Mouse (Mus musculus) neutrophil, adult 5-6 weeks (primary cell): ENCODE data around the gene Tpx2. TPM values are rescaled to one million over a fixed set of nuclear protein-coding genes. Genes with fewer than 3 reads are reported as not detected.

ENCODE experiments used
- ATAC-seq: fragments of 151-379, 151-347 bp; 2 replicates; pipeline ENCODE4 v1.8.0; 2017; ENCODE audit warnings: mild to moderate bottlenecking, moderate TSS enrichment; ENCODE audit not compliant: insufficient number of reproducible peaks, poor library complexity, low FRiP score, severe bottlenecking; ENCODE audit errors: extremely low read depth
- total RNA-seq: library from RNA; stranded (forward); fragments of 200-1000 nt; gene quantifications from 2 replicates; pipeline ENCODE4 v1.2.3, GENCODE M21; 2017

Gene Tpx2
- total RNA-seq, 1 experiment from 2014 or later: 0.70 TPM

- no peak for ATAC-seq
These were observed 81.2 kb downstream of the Tpx2 start for GRCm38 (mm10) chr2:152928988-152929370.

GRCm38 (mm10) chr2:152930276-152930675 lies 82.5 kb downstream of the Tpx2 start:
- ATAC-seq: no peak

GRCm38 (mm10) chr2:152931456-152932160 lies 83.8 kb downstream of the Tpx2 start:
- no peak for ATAC-seq

- ATAC-seq: no peak
These were observed 85.3 kb downstream of the Tpx2 start, which contains the start of gene Foxs1 for GRCm38 (mm10) chr2:152933048-152933447. TSS of gene Foxs1 (minus strand) at chr2:152933208.

- no peak for ATAC-seq
These were observed 85.8 kb downstream of the Tpx2 start for GRCm38 (mm10) chr2:152933614-152934013.

GRCm38 (mm10) chr2:152939846-152940245 lies 92.1 kb downstream of the Tpx2 start:
- ATAC-seq: peak; percentile 17; the same call in 1 of the 2 replicates

- no peak for ATAC-seq
These were observed 93.3 kb downstream of the Tpx2 start for GRCm38 (mm10) chr2:152941106-152941505.

GRCm38 (mm10) chr2:152941776-152942175 lies 94.0 kb downstream of the Tpx2 start:
- no peak for ATAC-seq

GRCm38 (mm10) chr2:152942898-152943515 lies 95.2 kb downstream of the Tpx2 start:
- ATAC-seq: no peak

- ATAC-seq: no peak
These were observed 95.8 kb downstream of the Tpx2 start for GRCm38 (mm10) chr2:152943568-152943967.

- no peak for ATAC-seq
These were observed 96.2 kb downstream of the Tpx2 start for GRCm38 (mm10) chr2:152944013-152944412.

Other genes with a start within 250 kb of the Tpx2 start
- gene Defb45, start 248.6 kb upstream of the Tpx2 start, total RNA-seq: not detected in 2 replicates
- gene Defb36, start 243.6 kb upstream of the Tpx2 start, total RNA-seq: not detected in 2 replicates
- not detected in 2 replicates for gene Defb25, start 224.9 kb upstream of the Tpx2 start, total RNA-seq
- gene Rem1, start 221.0 kb upstream of the Tpx2 start, total RNA-seq: 0.35 and 2.1 TPM in 2 replicates
- gene H13, start 178.5 kb upstream of the Tpx2 start, total RNA-seq: 89.7 and 95.5 TPM in 2 replicates
- 16.4 and 17.1 TPM in 2 replicates for gene Mcts2, start 160.9 kb upstream of the Tpx2 start, total RNA-seq
- gene Id1, start 111.7 kb upstream of the Tpx2 start, total RNA-seq: 16.2 and 19.4 TPM in 2 replicates
- not detected in 2 replicates for gene Cox4i2, start 93.8 kb upstream of the Tpx2 start, total RNA-seq
- 25.9 and 28.7 TPM in 2 replicates for gene Bcl2l1, start 16.2 kb upstream of the Tpx2 start, total RNA-seq
- gene Mylk2, start 63.4 kb downstream of the Tpx2 start, total RNA-seq: not detected in 2 replicates
- gene Foxs1, start 85.2 kb downstream of the Tpx2 start, total RNA-seq: not detected in 2 replicates
- gene Dusp15, start 103.7 kb downstream of the Tpx2 start, total RNA-seq: not detected in 2 replicates
- gene Ttll9, start 114.5 kb downstream of the Tpx2 start, total RNA-seq: not detected in 2 replicates
- gene Pdrg1, start 167.5 kb downstream of the Tpx2 start, total RNA-seq: 53.9 and 54.3 TPM in 2 replicates
- gene Xkr7, start 183.9 kb downstream of the Tpx2 start, total RNA-seq: not detected in 2 replicates
- gene Ccm2l, start 218.0 kb downstream of the Tpx2 start, total RNA-seq: not detected in 2 replicates